Mouse (Mus musculus) Patski (cell line): Measurements from ENCODE around the gene Castor1. TPM values are rescaled to one million over a fixed set of nuclear protein-coding genes. Genes with fewer than 3 reads are reported as not detected.

Source experiments
- ATAC-seq: fragments of 100-300 bp; one replicate; pipeline ENCODE4 v1.8.0; 2021
- CTCF ChIA-PET: fragments of 350-600 bp; sonication (Branson Sonifier 250); formaldehyde crosslinking; loops from one replicate; lab custom pipeline; 2022; ENCODE audit warnings: inconsistent platforms; lab: Charles Lee
- POLR2A ChIA-PET: fragments of 350-600 bp; sonication (Branson Sonifier 250); formaldehyde crosslinking; loops from one replicate; lab custom pipeline; 2022; ENCODE audit warnings: antibody characterized with exemption, inconsistent platforms; lab: Charles Lee
- DNase-seq: peaks from one replicate; pipeline ENCODE4 v3.0.0-alpha.2; 2011; ENCODE audit warnings: low read depth, low spot score
- H3K27me3 ChIP-seq: fragments of 371-371 bp; one replicate; pipeline ENCODE4 v1.5.1; 2021
- CTCF ChIP-seq: fragments of 100-300 bp; IDR thresholded peaks from one replicate; pipeline ENCODE4 v1.5.1; 2021
- in situ Hi-C: fragments of 300-500 bp; cut with MboI; formaldehyde crosslinking; loops from 3 replicates; pipeline ENCODE4 v1.11.1; 2018; ENCODE audit warnings: low pct_unique_long_range_greater_than_20kb, mixed read lengths
- polyA plus RNA-seq: library from polyadenylated mRNA; unstranded; gene quantifications from one replicate; pipeline ENCODE4 v1.2.3, GENCODE M21; 2021

Castor1 gene
- polyA plus RNA-seq, 1 experiment from 2014 or later: 0.35 TPM

- ChIA-PET POLR2A (no interaction called here), CTCF (no interaction called here)
- in situ Hi-C loops: no loop called here
- no peak for TF ChIP-seq CTCF
- ATAC-seq: no peak
- no peak for DNase-seq
- H3K27me3 ChIP-seq: no peaks in the 10 kb centered on the region
Measured at GRCm38 (mm10) chr11:4252886-4253285, 34.9 kb downstream of the Castor1 start.

DNA sequence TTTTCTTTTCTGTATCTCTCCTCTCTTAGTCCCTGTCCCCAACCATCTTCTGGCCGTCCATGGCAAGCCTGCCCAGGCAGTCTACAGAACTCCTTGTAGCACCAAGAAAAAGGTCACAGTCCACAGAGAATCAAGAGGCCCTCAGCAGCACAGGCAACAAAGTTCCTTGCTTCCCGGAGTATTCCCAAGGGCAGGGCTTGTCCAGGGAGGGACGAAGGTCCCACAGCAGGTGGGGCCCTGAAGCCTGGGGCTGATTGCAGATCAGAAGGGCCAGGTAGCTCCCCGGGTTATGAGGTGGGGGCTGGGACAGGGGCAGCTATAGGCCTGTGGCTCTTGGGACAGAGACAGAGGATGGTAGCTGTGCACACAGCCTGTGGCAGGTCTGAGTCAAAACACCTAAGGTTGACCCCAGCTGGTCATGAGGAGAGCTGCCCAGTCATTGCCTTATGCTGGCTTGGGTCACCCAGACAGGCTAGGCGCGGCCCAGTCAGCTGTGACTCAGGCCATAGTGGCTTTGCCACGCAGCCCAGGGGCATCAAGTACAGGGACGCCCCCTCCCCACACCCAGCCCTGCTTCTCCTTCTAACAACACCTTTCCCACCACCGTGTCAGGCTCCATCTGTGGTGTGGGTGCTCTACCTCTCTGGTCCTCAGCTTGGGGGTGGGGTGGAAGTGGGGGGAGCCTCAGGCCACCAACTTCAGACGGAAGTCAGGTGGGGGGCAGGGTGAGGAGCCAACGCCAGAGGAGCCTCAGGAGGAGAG is 39.0 kb downstream of the Castor1 start, which contains the start of gene Lif:
Gene Lif (plus strand): TSS at position 712 of the 762 bp plus-strand sequence.
- ATAC-seq (no peak), DNase-seq (no peak)
- H3K27me3 ChIP-seq: no peaks in the 10 kb centered on the region
- POLR2A ChIA-PET: no interaction called here
- in situ Hi-C loops: loop anchor here (5.0 kb wide), 2 partner anchors 35 to 165 kb away; no protein-coding TSS in a partner anchor
- no peak for TF ChIP-seq CTCF
- CTCF ChIA-PET: interaction anchor here (3.6 to 6.0 kb wide), 2 partner anchors 38 to 165 kb away, joined by 24 to 65 read pairs; no protein-coding TSS in a partner anchor

GRCm38 (mm10) chr11:4257756-4258155 is 39.7 kb downstream of the Castor1 start:
- no peaks in the 10 kb centered on the region for H3K27me3 ChIP-seq
- CTCF ChIA-PET: interaction anchor here (1.1 to 6.0 kb wide), 7 partner anchors 8 to 609 kb away, joined by 3 to 65 read pairs (median 5); no protein-coding TSS in a partner anchor
- ATAC-seq (no peak), DNase-seq (no peak)
- in situ Hi-C loops: loop anchor here (5.0 kb wide), 2 partner anchors 35 to 165 kb away; no protein-coding TSS in a partner anchor
- TF ChIP-seq CTCF: no peak
- POLR2A ChIA-PET: no interaction called here

- no peak for TF ChIP-seq CTCF
- no peak for ATAC-seq
- ChIA-PET POLR2A (interaction anchor here (1.7 kb wide), 1 partner anchor 162 kb away, joined by 8 read pairs; no protein-coding TSS in a partner anchor), CTCF (interaction anchor here (0.6 to 6.2 kb wide), 23 partner anchors 8 to 608 kb away, joined by 3 to 65 read pairs (median 4); partner anchors contain the start of gene Rnf215)
- in situ Hi-C loops: loop anchor here (5.0 kb wide), 2 partner anchors 36 to 164 kb away; no protein-coding TSS in a partner anchor
- no peaks in the 10 kb centered on the region for H3K27me3 ChIP-seq
- DNase-seq: no peak
Measured at GRCm38 (mm10) chr11:4258657-4259082, 40.6 kb downstream of the Castor1 start.

DNA sequence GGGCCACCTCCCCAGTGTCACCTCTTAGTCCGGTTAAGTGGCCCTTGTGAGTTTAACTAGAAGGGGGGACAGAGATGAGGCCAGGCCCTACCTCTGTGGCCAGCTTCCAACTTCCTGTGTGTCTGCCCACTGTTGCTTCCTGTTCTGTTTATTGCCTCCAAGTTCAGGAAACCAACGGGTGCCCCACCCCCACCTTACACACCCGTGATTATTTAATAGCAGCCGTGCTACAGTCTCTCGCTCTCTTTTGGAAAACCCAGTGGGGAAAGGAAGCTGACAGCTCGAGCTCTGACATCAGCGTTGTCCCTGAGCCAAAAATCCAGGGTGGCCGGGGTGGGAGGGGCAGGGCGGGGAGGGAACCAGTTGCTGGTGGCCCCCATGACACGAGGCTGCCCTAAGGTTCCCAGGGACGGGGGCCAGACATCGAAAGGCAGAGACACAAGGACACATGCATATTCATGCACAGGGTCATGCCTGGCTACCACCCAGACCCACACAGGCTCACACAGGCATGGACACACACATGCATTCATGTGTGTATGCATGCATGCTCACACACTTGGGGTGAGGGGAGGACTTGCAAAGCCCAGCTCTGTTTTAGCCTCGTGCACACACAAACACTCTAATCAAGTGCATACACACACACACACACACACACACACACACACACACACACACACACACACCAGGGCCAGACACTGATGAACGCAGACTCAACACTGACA is 42.6 kb downstream of the Castor1 start:
- ATAC-seq (no peak), DNase-seq (no peak)
- ChIA-PET POLR2A (interaction anchor here (0.6 to 4.0 kb wide), 6 partner anchors 31 to 462 kb away, joined by 3 to 24 read pairs (median 4); no protein-coding TSS in a partner anchor), CTCF (interaction anchor here (0.7 to 6.2 kb wide), 14 partner anchors 10 to 165 kb away, joined by 3 to 65 read pairs (median 6); no protein-coding TSS in a partner anchor)
- TF ChIP-seq CTCF: no peak
- no peaks in the 10 kb centered on the region for H3K27me3 ChIP-seq
- in situ Hi-C loops: loop anchor here (5.0 kb wide), 1 partner anchor 37 kb away; no protein-coding TSS in a partner anchor

DNA sequence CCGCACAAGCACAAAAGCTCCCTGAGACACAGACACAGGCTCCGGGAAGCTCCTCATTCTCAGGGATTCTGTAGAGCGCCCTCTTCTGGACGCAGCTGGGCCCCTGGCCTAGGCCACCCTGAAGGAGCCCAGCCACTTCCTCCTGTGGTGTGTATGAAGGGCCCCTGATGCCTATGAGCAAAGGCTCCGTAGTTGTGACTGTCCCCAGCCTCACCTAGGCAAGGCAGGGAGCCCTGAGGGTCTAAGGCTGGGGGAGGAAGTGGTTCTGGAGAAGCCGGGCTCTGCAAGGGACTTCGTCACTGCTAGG is 43.1 kb downstream of the Castor1 start:
- in situ Hi-C loops: loop anchor here (5.0 kb wide), 1 partner anchor 36 kb away; no protein-coding TSS in a partner anchor
- POLR2A ChIA-PET: interaction anchor here (0.6 to 4.0 kb wide), 5 partner anchors 31 to 461 kb away, joined by 3 to 24 read pairs (median 4); no protein-coding TSS in a partner anchor
- no peak for TF ChIP-seq CTCF
- DNase-seq (no peak), ATAC-seq (peak; percentile 24)
- CTCF ChIA-PET: interaction anchor here (0.7 to 6.2 kb wide), 10 partner anchors 9 to 165 kb away, joined by 3 to 65 read pairs (median 6); no protein-coding TSS in a partner anchor
- no peaks in the 10 kb centered on the region for H3K27me3 ChIP-seq

DNA sequence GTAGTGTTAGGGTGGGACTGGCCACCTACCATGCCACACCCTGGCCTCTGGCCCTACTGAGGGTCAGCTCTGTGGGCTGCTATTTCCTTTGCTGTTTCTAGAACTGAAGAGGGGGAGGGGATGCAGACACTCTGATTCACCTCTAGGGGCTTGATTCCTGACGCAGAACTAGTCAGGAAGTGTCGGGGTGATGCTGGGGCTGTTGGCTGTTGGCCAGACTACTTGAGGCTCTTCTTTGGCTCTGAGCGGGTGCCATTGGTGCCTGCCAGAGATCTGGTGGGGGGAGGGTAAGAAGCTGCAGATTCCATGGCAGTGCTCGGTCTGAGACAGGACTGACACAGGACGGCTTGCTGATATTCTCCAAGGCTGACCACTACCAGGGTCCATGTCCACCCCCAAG is 43.9 kb downstream of the Castor1 start:
- in situ Hi-C loops: loop anchor here (5.0 kb wide), 1 partner anchor 35 kb away; no protein-coding TSS in a partner anchor
- no peaks in the 10 kb centered on the region for H3K27me3 ChIP-seq
- ATAC-seq (no peak), DNase-seq (no peak)
- ChIA-PET CTCF (interaction anchor here (1.3 to 6.2 kb wide), 8 partner anchors 8 to 164 kb away, joined by 3 to 65 read pairs (median 10); no protein-coding TSS in a partner anchor), POLR2A (interaction anchor here (1.0 to 4.0 kb wide), 7 partner anchors 30 to 56 kb away, joined by 3 to 24 read pairs (median 4); no protein-coding TSS in a partner anchor)
- TF ChIP-seq CTCF: no peak

DNA sequence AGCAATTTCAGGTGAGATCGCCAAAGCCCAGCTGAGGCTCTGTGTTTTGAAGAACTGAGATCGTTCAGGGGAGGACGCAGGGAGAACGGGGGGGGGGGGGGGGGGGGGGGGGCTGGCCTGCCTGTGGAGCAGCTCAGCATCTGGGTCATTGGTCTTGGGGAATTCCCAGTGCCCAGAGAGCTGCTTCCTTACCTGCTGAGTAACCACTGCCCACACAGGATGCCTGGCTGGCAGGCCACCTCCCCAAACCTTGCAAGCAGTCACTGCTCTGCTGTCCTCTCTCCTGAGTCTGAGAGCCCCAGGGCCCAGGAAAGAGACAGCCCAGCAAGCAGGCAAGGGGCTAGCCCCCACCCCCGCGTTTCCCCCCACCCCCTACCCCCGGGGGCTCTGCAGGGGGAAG is 44.8 kb downstream of the Castor1 start:
- peak; percentile 56 for ATAC-seq
- TF ChIP-seq CTCF: no peak
- ChIA-PET POLR2A (interaction anchor here (0.6 to 4.0 kb wide), 5 partner anchors 34 to 553 kb away, joined by 3 to 24 read pairs (median 6); no protein-coding TSS in a partner anchor), CTCF (interaction anchor here (0.6 to 6.2 kb wide), 8 partner anchors 32 to 164 kb away, joined by 3 to 52 read pairs (median 4); no protein-coding TSS in a partner anchor)
- in situ Hi-C loops: loop anchor here (5.0 kb wide), 1 partner anchor 34 kb away; no protein-coding TSS in a partner anchor
- no peak for DNase-seq
- no peaks in the 10 kb centered on the region for H3K27me3 ChIP-seq

DNA sequence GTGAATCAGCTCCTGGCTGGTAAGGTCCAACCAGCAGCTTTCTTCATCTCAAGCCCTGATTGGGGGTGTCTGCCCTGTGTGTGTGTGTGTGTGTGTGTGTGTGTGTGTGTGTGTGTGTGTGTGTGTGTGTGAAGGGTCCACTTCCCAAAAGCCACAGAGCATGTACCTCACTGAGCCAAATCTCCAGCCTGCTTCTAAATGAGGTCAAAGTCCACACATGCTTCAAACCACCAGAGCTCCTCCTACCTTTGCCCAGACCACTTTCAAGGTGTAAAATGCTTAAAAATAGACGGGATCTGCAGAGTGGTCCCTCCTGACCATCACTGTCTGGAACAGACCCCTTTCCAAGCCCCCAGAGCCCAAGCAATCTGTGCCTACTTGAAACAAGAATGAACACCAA is 45.3 kb downstream of the Castor1 start:
- no peaks in the 10 kb centered on the region for H3K27me3 ChIP-seq
- TF ChIP-seq CTCF: no peak
- ChIA-PET CTCF (interaction anchor here (0.6 to 6.2 kb wide), 8 partner anchors 31 to 163 kb away, joined by 3 to 52 read pairs (median 4); no protein-coding TSS in a partner anchor), POLR2A (interaction anchor here (0.6 to 4.0 kb wide), 4 partner anchors 33 to 552 kb away, joined by 3 to 24 read pairs (median 8); no protein-coding TSS in a partner anchor)
- in situ Hi-C loops: loop anchor here (5.0 kb wide), 1 partner anchor 34 kb away; no protein-coding TSS in a partner anchor
- ATAC-seq (peak; percentile 19), DNase-seq (no peak)
